Mouse (Mus musculus) forebrain, embryonic 15.5 days (tissue): Measurements from ENCODE around the gene Plcl1. TPM values are rescaled to one million over a fixed set of nuclear protein-coding genes. Genes with fewer than 3 reads are reported as not detected.
A peak's percentile ranks its signal among the peaks of the same experiment; 100 is the strongest.

Experiments used
- ATAC-seq: fragments of 200-750 bp; cut with Nextera tagmentation; replicated peaks from 2 replicates; pipeline ENCODE4 v1.8.0; 2017; ENCODE audit warnings: mild to moderate bottlenecking, moderate TSS enrichment, moderate library complexity
- H3K27ac ChIP-seq: fragments of 300-500 bp; sonication (generic); replicated peaks from 2 replicates; pipeline ENCODE4 v1.5.1; 2015; ENCODE audit warnings: mild to moderate bottlenecking, inconsistent platforms
- H3K27me3 ChIP-seq: fragments of 300-500 bp; sonication (generic); 2 replicates; pipeline ENCODE4 v1.6.1; 2015; ENCODE audit warnings: inconsistent platforms
- H3K36me3 ChIP-seq: fragments of 300-500 bp; sonication (generic); 2 replicates; pipeline ENCODE4 v1.6.1; 2015; ENCODE audit warnings: mild to moderate bottlenecking, inconsistent platforms
- H3K4me1 ChIP-seq: fragments of 300-500 bp; sonication (generic); 2 replicates; pipeline ENCODE4 v1.6.1; 2015; ENCODE audit warnings: inconsistent platforms
- H3K4me2 ChIP-seq: fragments of 300-500 bp; sonication (generic); replicated peaks from 2 replicates; pipeline ENCODE4 v1.6.1; 2015; ENCODE audit warnings: mild to moderate bottlenecking, inconsistent platforms
- H3K4me3 ChIP-seq: fragments of 300-500 bp; sonication (generic); 2 replicates; pipeline ENCODE4 v1.5.1; 2015; ENCODE audit warnings: mild to moderate bottlenecking, inconsistent platforms
- H3K9ac ChIP-seq: fragments of 300-500 bp; sonication (generic); replicated peaks from 2 replicates; pipeline ENCODE4 v1.6.1; 2015; ENCODE audit warnings: mild to moderate bottlenecking, inconsistent platforms
- H3K9me3 ChIP-seq: fragments of 300-500 bp; sonication (generic); 2 replicates; pipeline ENCODE4 v1.6.1; 2016; ENCODE audit warnings: inconsistent platforms
- WGBS: fragments of 180-500 bp; shearing (Covaris S2); methylation state at CpG from one replicate; pipeline ENCODE4 v1.1.7; 2015; ENCODE audit warnings: mixed read lengths; 5-methylcytosine and 5-hydroxymethylcytosine counted together
- polyA plus RNA-seq: library from polyadenylated mRNA; unstranded; fragments of >200 nt; fragmentation: Nextera tagmentation; extraction: Ambion mirVana; gene quantifications from 2 replicates; pipeline ENCODE4 v1.2.1, GENCODE M21; 2015

The Plcl1 gene
- 5.4 and 5.8 TPM in 2 replicates for polyA plus RNA-seq

DNA sequence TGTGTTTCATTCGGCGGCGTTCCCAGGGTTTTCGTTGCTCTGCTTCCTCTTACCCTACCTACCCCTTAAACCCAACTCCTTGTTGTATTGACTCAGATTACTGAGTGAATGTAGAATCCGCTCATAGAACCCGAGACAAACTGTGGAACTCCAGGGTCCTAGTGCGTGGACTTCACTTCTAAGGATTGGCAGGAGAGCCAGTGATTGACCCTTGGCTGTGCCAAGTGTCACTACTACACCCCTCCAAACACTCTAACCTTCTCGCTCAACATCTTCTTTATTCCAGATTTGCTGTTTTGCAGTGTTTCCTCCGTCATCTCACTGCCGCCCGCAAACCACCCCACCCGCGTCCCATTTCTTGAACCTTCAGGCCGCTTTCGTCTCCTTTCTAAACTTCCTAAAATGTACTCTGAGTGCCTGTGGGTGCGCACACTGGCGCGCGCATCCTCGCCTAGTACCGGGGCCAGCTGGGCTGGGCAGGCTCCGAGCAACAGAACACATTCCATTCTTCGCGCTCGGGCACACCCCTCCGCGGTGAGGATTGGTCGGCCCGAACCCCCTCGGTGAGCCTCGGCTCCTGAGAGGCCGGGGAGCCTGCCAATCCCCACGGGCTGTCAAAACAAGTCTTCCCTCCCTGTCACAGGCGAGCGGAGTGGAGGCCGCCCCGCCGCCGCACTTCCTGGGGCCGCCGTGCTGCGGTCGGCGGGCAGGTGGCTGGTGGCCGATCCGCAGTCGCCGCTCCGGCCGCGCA is at the start of gene Plcl1:
Gene Plcl1, plus strand, starts transcription at position 650 of the 751 bp plus-strand sequence.
- H3K36me3 ChIP-seq, result no peaks in the 10 kb centered on the region
- peak within 1 kb of the TSS; percentile 56 for H3K4me3 ChIP-seq
- H3K27ac ChIP-seq, result peak within 1 kb of the TSS; percentile 85
- peaks cover 23% of the 10 kb centered on the region for H3K4me1 ChIP-seq
- H3K27me3 ChIP-seq, result no peaks in the 10 kb centered on the region
- H3K9me3 ChIP-seq, result no peaks in the 10 kb centered on the region
- H3K4me2 ChIP-seq, result peak within 1 kb of the TSS; percentile 84
- H3K9ac ChIP-seq, result peak within 1 kb of the TSS; percentile 65
- WGBS, result 1% methylated on average over 47 of the region's 51 CpGs
- peak; percentile 99 for ATAC-seq

DNA sequence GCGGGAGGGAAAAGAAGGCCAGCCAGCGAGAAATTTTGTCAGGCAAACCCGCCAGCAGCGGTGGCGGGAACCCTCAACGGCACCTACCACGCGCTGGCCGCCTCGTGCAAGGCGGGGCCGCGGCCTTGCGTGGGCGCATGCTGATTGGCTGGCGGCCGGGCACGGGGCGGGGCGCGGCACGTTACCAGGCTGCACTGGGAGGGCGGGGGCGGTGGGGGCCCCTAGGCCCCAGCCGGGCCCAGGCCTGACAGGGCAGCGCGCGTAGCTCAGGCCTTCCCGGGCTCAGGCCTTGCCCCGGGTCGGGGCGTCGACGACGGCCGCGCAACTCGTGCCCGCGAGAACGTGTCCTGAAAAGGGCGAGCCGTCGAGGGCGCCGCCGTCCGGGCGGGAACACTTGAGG is 43.1 kb upstream of the Plcl1 start:
- peak overlapping the region; percentile 64 for H3K4me2 ChIP-seq
- no peaks in the 10 kb centered on the region for H3K9me3 ChIP-seq
- no peak overlapping the region for H3K27ac ChIP-seq
- ATAC-seq, result peak; percentile 61
- H3K4me1 ChIP-seq, result peaks cover 5% of the 10 kb centered on the region
- peaks cover 15% of the 10 kb centered on the region; the same call in 1 of the 2 replicates for H3K27me3 ChIP-seq
- H3K4me3 ChIP-seq, result peak overlapping the region; percentile 51
- H3K36me3 ChIP-seq, result no peaks in the 10 kb centered on the region
- H3K9ac ChIP-seq, result no peak overlapping the region
- WGBS, result 52% methylated on average over 44 of the region's 49 CpGs

DNA sequence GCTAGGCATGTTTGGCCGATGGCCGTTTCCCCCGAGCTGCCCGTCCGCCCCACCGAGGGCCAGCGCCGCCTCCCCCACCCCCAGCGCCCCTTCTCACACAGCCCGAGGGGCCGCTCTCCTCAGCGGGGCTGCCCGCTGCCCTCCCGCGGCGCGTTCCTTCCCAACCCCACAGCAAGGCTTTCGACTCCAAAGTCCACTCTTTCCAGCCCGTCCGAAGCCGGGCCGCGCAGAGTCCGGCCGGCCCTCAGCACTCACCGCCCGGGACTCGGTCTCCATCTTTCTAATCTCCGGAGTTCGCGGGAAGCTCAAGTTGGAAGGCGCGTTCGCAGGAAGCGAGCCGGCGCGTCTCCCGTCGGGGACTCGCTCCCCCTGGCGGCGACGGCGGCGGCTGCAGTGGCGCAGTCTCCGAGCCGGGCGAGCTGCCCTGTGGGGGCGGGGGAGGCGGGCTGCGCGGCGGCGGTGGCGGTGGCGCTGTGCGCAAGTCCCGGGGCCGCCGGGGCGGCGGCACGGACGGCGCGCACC is 42.6 kb upstream of the Plcl1 start, which contains the start of gene Boll:
Gene Boll, minus strand, starts transcription at position 426 of the 522 bp plus-strand sequence.
- 14% methylated on average over 68 of the region's 68 CpGs for WGBS
- ATAC-seq, result peak; percentile 92
- no peak within 1 kb of the TSS for H3K27ac ChIP-seq
- H3K4me2 ChIP-seq, result peak within 1 kb of the TSS; percentile 64
- H3K4me3 ChIP-seq, result peak within 1 kb of the TSS; percentile 51
- peaks cover 5% of the 10 kb centered on the region for H3K4me1 ChIP-seq
- H3K9ac ChIP-seq, result peak within 1 kb of the TSS; percentile 28
- H3K27me3 ChIP-seq, result peaks cover 15% of the 10 kb centered on the region; the same call in 1 of the 2 replicates
- H3K36me3 ChIP-seq, result no peaks in the 10 kb centered on the region
- no peaks in the 10 kb centered on the region for H3K9me3 ChIP-seq

DNA sequence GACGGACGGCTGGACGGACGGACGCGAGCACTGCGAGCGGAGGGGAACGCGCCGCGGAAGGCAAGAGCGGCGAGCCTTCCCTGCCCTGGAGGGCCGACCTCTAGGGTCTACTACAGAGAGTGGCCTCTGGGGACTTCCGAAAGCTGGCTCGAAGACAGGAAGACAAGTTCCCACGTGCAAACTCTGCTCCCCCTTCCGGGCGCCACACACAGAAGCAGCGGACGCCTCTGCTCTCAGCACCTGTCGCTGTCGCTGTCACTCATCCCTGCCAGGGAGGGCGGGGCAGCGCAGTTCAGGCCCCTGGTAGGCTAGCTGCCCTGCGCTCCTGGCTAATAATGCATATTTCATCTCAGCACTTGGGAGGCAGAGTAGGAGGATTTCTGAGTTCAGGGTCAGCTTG is 42.1 kb upstream of the Plcl1 start:
- Histone ChIP-seq H3K9me3 (no peaks in the 10 kb centered on the region), H3K9ac (peak overlapping the region; percentile 28), H3K4me1 (peaks cover 5% of the 10 kb centered on the region), H3K36me3 (no peaks in the 10 kb centered on the region), H3K27me3 (peaks cover 15% of the 10 kb centered on the region; the same call in 1 of the 2 replicates), H3K27ac (no peak overlapping the region), H3K4me2 (peak overlapping the region; percentile 64), H3K4me3 (peak overlapping the region; percentile 51)
- ATAC-seq, result peak; percentile 89
- whole genome bisulfite sequencing, result 1% methylated on average over 27 of the region's 27 CpGs

DNA sequence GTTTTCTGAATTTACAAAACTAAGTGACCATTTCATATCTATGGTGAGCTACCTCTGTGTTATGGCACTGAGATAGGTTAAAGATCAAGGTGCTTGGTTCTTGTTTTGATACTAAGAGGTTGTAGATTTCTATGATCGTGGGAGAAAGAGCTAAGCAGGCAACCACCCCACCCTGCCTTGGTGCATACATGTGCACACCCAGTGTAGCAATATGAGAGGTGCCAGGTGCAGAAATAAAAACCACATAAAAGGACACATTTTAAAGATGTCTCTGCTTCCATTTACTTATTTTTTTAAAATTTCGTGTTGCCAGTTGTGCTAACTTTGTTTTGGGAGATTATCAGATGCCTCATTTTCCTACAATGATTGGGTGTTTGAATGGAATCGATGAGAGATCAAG is 33.1 kb upstream of the Plcl1 start:
- WGBS, result 82% methylated on average over 3 of the region's 3 CpGs

DNA sequence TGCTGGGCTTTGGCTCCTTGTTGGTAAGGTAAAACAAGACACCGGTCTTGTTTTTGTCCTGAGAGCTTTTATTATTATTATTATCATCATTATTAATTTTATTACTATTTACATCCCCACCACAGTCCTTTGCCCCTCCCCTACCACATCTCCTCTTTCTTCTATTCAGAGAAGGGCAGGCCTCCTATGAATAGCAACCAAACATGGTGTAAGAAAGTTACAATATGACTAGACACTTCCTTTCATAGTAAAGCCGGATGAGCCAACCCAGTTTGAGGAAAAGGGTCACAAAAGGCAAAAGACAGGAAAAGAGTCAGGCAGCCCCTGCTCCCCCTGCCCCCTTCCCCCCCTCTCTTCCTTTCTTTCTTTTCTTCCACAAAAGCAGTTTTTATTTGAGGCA is 25.2 kb upstream of the Plcl1 start:
- no peak overlapping the region for H3K4me3 ChIP-seq
- no peaks in the 10 kb centered on the region for H3K9me3 ChIP-seq
- H3K36me3 ChIP-seq, result no peaks in the 10 kb centered on the region
- H3K4me2 ChIP-seq, result no peak overlapping the region
- H3K9ac ChIP-seq, result no peak overlapping the region
- no peak overlapping the region for H3K27ac ChIP-seq
- 74% methylated on average over 2 of the region's 2 CpGs for WGBS
- H3K4me1 ChIP-seq, result no peaks in the 10 kb centered on the region
- no peak for ATAC-seq
- no peaks in the 10 kb centered on the region for H3K27me3 ChIP-seq

More for the DNA sequence above, 33.1 kb upstream of the Plcl1 start:
- no peak overlapping the region for H3K4me3 ChIP-seq
- no peaks in the 10 kb centered on the region for H3K36me3 ChIP-seq
- no peak overlapping the region for H3K4me2 ChIP-seq
- no peak overlapping the region for H3K27ac ChIP-seq
- H3K27me3 ChIP-seq, result no peaks in the 10 kb centered on the region
- no peaks in the 10 kb centered on the region for H3K9me3 ChIP-seq
- no peak for ATAC-seq
- no peak overlapping the region for H3K9ac ChIP-seq
- H3K4me1 ChIP-seq, result no peaks in the 10 kb centered on the region

DNA sequence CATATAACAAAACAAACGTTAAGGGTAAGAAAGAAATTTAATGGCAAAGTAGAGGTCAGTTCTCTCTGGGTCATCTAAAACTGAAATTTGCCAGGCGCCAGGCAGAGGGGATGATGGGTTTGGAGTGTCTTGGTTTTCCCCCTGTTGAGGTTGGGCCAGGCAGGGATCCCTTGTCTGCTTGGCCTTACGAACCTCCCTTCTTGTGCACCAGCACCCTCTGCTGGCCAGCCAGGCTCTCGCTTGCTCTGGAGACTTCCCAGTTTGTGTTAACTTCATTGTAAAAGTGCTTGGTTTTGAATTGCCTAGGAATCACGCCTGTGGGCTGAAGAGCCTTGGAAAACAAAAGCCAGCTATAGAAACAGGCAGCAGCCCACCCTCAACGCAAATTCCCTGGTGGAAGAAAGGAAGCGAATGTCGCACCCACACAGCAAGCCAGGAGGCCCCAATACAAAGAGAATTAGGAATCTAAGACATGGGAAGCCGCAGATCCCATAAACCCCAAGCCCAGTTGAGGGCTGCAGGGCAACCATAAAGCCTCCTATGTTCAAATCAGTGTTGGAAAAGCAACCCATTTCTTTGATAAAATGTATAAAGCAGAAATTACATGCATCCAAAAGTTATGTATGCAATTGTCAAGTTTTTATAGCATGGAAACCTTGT is 22.5 kb upstream of the Plcl1 start:
- no peak overlapping the region for H3K27ac ChIP-seq
- H3K4me2 ChIP-seq, result no peak overlapping the region
- 7% methylated on average over 9 of the region's 9 CpGs for WGBS
- ATAC-seq, result peak; percentile 83
- H3K36me3 ChIP-seq, result no peaks in the 10 kb centered on the region
- no peak overlapping the region for H3K4me3 ChIP-seq
- H3K27me3 ChIP-seq, result no peaks in the 10 kb centered on the region
- H3K9me3 ChIP-seq, result no peaks in the 10 kb centered on the region
- H3K4me1 ChIP-seq, result no peaks in the 10 kb centered on the region
- no peak overlapping the region for H3K9ac ChIP-seq

DNA sequence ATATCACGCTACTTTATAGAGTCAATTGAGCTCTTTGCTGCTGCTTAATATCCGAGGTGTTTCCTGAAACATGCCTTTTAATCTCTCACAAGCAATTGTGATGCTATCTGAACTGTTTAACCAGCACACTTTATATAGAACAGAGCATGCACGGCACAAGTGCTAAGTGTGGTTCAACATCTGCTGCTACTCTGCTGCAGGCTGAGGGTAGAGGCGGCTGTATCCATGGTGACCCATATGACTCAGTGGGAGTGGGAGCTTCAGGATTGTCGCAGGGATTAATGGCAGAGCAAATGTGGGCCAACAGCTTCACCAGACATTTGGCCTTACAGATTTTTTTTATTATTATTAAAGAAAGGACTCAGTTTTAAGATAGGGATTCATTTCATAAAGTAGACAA is 5.8 kb upstream of the Plcl1 start:
- 47% methylated on average over 5 of the region's 5 CpGs for WGBS

DNA sequence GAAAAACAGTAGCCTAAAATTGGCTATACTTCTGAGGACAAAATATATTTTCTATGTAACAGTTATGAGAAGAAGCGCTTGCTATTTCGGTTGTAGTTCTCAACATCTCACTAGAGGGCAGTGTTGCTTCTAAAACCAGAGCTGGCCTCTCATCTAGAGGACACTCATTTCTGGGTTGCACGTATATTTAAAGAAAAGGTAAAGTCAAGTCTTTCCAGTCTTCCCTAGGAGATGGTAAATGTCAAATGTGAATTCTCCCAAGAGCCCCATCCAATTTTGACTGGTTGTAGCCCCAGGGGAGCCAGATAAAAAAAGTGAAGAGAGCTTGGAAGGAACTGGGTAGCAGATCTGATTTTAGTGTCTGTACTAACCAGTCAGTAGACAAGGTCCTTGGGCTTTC is 1.3 kb upstream of the Plcl1 start:
- H3K36me3 ChIP-seq, result no peaks in the 10 kb centered on the region
- H3K4me2 ChIP-seq, result peak overlapping the region; percentile 84
- H3K27me3 ChIP-seq, result no peaks in the 10 kb centered on the region
- under 1% methylated on average over 3 of the region's 3 CpGs for WGBS
- peaks cover 26% of the 10 kb centered on the region for H3K4me1 ChIP-seq
- H3K27ac ChIP-seq, result no peak overlapping the region
- no peak for ATAC-seq
- peak overlapping the region; percentile 15; the same call in 1 of the 2 replicates for H3K9ac ChIP-seq
- H3K4me3 ChIP-seq, result 0 out of 2 replicates have a peak overlapping the region, but pooled peaks have one; percentile 56
- no peaks in the 10 kb centered on the region for H3K9me3 ChIP-seq

More for the DNA sequence above, 5.8 kb upstream of the Plcl1 start:
- Histone ChIP-seq H3K4me2 (no peak overlapping the region), H3K4me1 (peaks cover 8% of the 10 kb centered on the region), H3K9me3 (no peaks in the 10 kb centered on the region), H3K4me3 (no peak overlapping the region), H3K36me3 (no peaks in the 10 kb centered on the region), H3K27ac (no peak overlapping the region), H3K27me3 (no peaks in the 10 kb centered on the region), H3K9ac (no peak overlapping the region)
- peak; percentile 59; the same call in 1 of the 2 replicates for ATAC-seq

DNA sequence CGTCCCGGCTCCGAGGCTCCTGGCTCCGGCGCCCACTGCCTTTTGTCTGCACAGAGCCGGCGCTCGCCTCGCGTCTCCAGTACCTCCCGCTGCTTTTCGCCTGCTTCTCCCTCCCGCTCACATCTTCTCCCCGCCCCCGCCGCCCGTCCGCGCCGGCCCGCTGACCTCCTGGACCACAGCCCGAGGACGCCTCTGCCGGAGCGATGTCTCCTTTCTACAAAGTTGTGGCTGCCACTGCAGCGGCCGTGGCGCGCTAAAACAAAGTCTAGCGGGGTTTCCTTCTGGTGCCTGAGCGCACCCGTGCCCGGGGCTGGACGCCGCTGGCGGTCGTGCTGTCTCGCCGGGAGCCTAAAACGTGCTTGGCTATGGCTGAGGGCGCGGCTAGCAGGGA is 297 bp downstream of the Plcl1 start:
- no peaks in the 10 kb centered on the region for H3K36me3 ChIP-seq
- peak overlapping the region; percentile 56 for H3K4me3 ChIP-seq
- H3K27ac ChIP-seq, result peak overlapping the region; percentile 85
- no peaks in the 10 kb centered on the region for H3K9me3 ChIP-seq
- ATAC-seq, result peak; percentile 69
- H3K27me3 ChIP-seq, result no peaks in the 10 kb centered on the region
- peak overlapping the region; percentile 65 for H3K9ac ChIP-seq
- WGBS, result 0% methylated on average over 42 of the region's 42 CpGs
- H3K4me1 ChIP-seq, result peaks cover 23% of the 10 kb centered on the region
- peak overlapping the region; percentile 84 for H3K4me2 ChIP-seq

DNA sequence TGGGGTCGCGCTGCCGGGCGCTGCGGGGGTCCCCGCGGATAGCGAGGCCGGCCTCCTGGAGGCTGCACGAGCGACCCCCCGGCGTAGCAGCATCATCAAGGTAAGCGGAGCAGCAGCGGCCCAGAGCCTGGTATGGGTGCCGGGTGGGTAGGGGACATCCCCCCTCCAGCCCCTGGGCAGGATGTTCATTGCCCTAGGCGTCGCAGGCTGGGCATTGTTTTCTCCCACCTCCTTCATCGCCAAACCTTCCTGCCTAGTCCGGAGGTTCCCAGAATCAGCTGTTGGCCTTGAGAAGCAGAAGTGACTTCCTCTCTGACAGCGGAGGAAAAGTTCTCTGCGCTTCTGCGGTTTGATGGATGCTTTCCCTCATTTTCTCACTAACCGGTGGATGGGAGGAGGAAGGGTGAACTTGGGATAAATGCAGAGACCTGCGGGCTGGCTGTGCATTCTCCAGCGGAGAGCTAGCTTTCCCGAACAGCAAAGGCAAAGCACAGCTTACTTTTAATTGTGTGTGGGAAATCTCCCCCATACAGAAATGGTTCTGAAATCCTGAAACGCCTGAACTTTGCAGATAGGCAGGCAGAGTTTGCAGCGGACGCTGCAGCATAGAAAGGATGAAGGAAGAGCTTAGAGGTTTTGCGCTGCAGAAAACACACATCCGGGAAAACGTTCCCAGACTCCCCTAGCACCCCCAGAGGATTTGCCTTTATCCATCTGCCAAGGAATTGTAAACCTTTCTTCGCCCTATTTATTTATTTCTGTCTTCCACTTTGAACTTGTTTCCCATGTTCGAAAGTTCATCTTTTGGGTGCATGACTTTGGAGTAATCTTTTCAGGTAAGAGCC is 1.0 kb downstream of the Plcl1 start:
- H3K9me3 ChIP-seq, result no peaks in the 10 kb centered on the region
- peaks cover 23% of the 10 kb centered on the region for H3K4me1 ChIP-seq
- H3K36me3 ChIP-seq, result no peaks in the 10 kb centered on the region
- H3K4me2 ChIP-seq, result peak overlapping the region; percentile 84
- H3K9ac ChIP-seq, result peak overlapping the region; percentile 65
- H3K4me3 ChIP-seq, result peak overlapping the region; percentile 56
- peak overlapping the region; percentile 85 for H3K27ac ChIP-seq
- WGBS, result 4% methylated on average over 30 of the region's 35 CpGs
- no peaks in the 10 kb centered on the region for H3K27me3 ChIP-seq
- peak; percentile 15 for ATAC-seq
